Mouse (Mus musculus) cortical plate, adult 2 months (tissue): ENCODE measurements around the gene Sipa1l2.

Experiments
- CTCF ChIP-seq: fragments of 200-500 bp; IDR thresholded peaks from 2 replicates; pipeline ENCODE4 v1.5.1; 2011; ENCODE audit warnings: mild to moderate bottlenecking, control low read depth, low read length; ENCODE audit not compliant: insufficient read depth; ENCODE audit errors: extremely low read depth
- POLR2A ChIP-seq: fragments of 200-500 bp; IDR thresholded peaks from 2 replicates; pipeline ENCODE4 v1.6.1; 2011; ENCODE audit warnings: mild to moderate bottlenecking, low read length, control low read depth; ENCODE audit not compliant: insufficient read depth; ENCODE audit errors: extremely low read depth

GRCm38 (mm10) chr8:125557391-125558108, 12.1 kb downstream of the Sipa1l2 start:
- TF ChIP-seq CTCF (no peak), POLR2A (no peak)
